8 mouse cellular contexts compared by ENCODE assay signal in genomic region chr13:69737444-69738185, GRCm38 (mm10). TPM values are rescaled to one million over a fixed set of nuclear protein-coding genes. Genes with fewer than 3 reads are reported as not detected.
A peak's percentile ranks its signal among the peaks of the same experiment; 100 is the strongest.
DNase-seq lines count a peak whose midpoint lies in the region; ATAC-seq and TF ChIP-seq lines count a peak whose summit lies in the region.

No protein-coding gene starts in this region.

- peaks cover 61% of the 10 kb centered on the region for H3K27me3 ChIP-seq in intestine, embryonic 14.5 days (replicated peaks; ENCODE audit: control insufficient read depth, insufficient read depth, low read length)
- peaks cover 61% of the 10 kb centered on the region for H3K27me3 ChIP-seq in intestine, postnatal 0 days (replicated peaks; ENCODE audit: control insufficient read depth, insufficient read depth, low read length)
- H3K27me3 ChIP-seq in hindbrain, embryonic 14.5 days (ENCODE audit: control insufficient read depth, insufficient read depth, low read length), result no peaks in the 10 kb centered on the region
- H3K27me3 ChIP-seq in midbrain, embryonic 16.5 days (ENCODE audit: control insufficient read depth, insufficient read depth, low read depth, low read length), result no peaks in the 10 kb centered on the region

- H3K4me1 ChIP-seq in intestine, embryonic 14.5 days (replicated peaks; ENCODE audit: control insufficient read depth, insufficient read depth, low read length), result 0 out of 2 replicates have a peak, but pooled peaks cover 8% of the 10 kb centered on the region
- no peaks in the 10 kb centered on the region for H3K4me1 ChIP-seq in intestine, postnatal 0 days (replicated peaks; ENCODE audit: control insufficient read depth, insufficient read depth, low read length)
- H3K4me1 ChIP-seq in hindbrain, embryonic 14.5 days (replicated peaks; ENCODE audit: control insufficient read depth, insufficient read depth, low read length), result peaks cover 43% of the 10 kb centered on the region
- H3K4me1 ChIP-seq in midbrain, embryonic 16.5 days (ENCODE audit: control insufficient read depth, insufficient read depth, low read length), result peaks cover 33% of the 10 kb centered on the region

- H3K4me2 ChIP-seq in intestine, embryonic 14.5 days (ENCODE audit: low read length), result peak overlapping the region; percentile 99; the same call in 1 of the 2 replicates
- H3K4me2 ChIP-seq in intestine, postnatal 0 days (replicated peaks; ENCODE audit: low read depth), result no peak overlapping the region
- peak overlapping the region; percentile 92 for H3K4me2 ChIP-seq in hindbrain, embryonic 14.5 days (replicated peaks)
- peak overlapping the region; percentile 75 for H3K4me2 ChIP-seq in midbrain, embryonic 16.5 days (ENCODE audit: low read length)

- H3K27ac ChIP-seq in intestine, embryonic 14.5 days (ENCODE audit: low read depth), result no peak overlapping the region
- no peak overlapping the region for H3K27ac ChIP-seq in intestine, postnatal 0 days (ENCODE audit: low read depth, low read length)
- H3K27ac ChIP-seq in hindbrain, embryonic 14.5 days, result peak overlapping the region; percentile 17; the same call in 1 of the 2 replicates
- H3K27ac ChIP-seq in midbrain, embryonic 16.5 days (ENCODE audit: low read length), result no peak overlapping the region

- H3K9ac ChIP-seq in intestine, embryonic 14.5 days (ENCODE audit: low read length), result no peak overlapping the region
- H3K9ac ChIP-seq in intestine, postnatal 0 days (ENCODE audit: low read depth, low read length), result no peak overlapping the region
- H3K9ac ChIP-seq in hindbrain, embryonic 14.5 days, result peak overlapping the region; percentile 97
- H3K9ac ChIP-seq in midbrain, embryonic 16.5 days (ENCODE audit: low read depth, low read length), result peak overlapping the region; percentile 92

- no peak overlapping the region for H3K4me3 ChIP-seq in intestine, embryonic 14.5 days (ENCODE audit: low read depth, low read length)
- H3K4me3 ChIP-seq in intestine, postnatal 0 days (ENCODE audit: low read depth, low read length), result no peak overlapping the region
- peak overlapping the region; percentile 95 for H3K4me3 ChIP-seq in hindbrain, embryonic 14.5 days (replicated peaks; ENCODE audit: low read length)
- peak overlapping the region; percentile 55 for H3K4me3 ChIP-seq in midbrain, embryonic 16.5 days (ENCODE audit: low read depth, low read length)

- ATAC-seq in intestine, embryonic 14.5 days (replicated peaks; ENCODE audit: low FRiP score, low TSS enrichment, low read depth), result no peak
- no peak for ATAC-seq in intestine, postnatal 0 days
- no peak for ATAC-seq in hindbrain, embryonic 14.5 days (ENCODE audit: low FRiP score)
- ATAC-seq in midbrain, embryonic 16.5 days, result no peak

- TF ChIP-seq CTCF in intestine, postnatal 0 days (IDR thresholded peaks at IDR 0.05; ENCODE audit: low read depth), result no peak

- no peaks in the 10 kb centered on the region for H3K9me3 ChIP-seq in intestine, embryonic 14.5 days (ENCODE audit: control insufficient read depth, low read length)
- H3K9me3 ChIP-seq in intestine, postnatal 0 days (ENCODE audit: control insufficient read depth), result no peaks in the 10 kb centered on the region
- H3K9me3 ChIP-seq in hindbrain, embryonic 14.5 days (ENCODE audit: control insufficient read depth, low read length), result no peaks in the 10 kb centered on the region
- H3K9me3 ChIP-seq in midbrain, embryonic 16.5 days (replicated peaks; ENCODE audit: control insufficient read depth, low read length, poor library complexity, severe bottlenecking), result no peaks in the 10 kb centered on the region

- DNase-seq in intestine, embryonic 14.5 days (ENCODE audit: low spot score), result no peak
- peak; percentile 41 to 55 for DNase-seq in cerebellum, postnatal 14 days
- no peak for DNase-seq in hindbrain, embryonic 14.5 days (ENCODE audit: low spot score)
- no peak for DNase-seq in urinary bladder, adult 2 months (ENCODE audit: low spot score)
- DNase-seq in embryo, embryonic 9.5 days (ENCODE audit: extremely low spot score), result no peak
- no peak for DNase-seq in urinary bladder, postnatal 25 days (ENCODE audit: low spot score)

- no peaks in the 10 kb centered on the region for H3K36me3 ChIP-seq in intestine, embryonic 14.5 days (ENCODE audit: control insufficient read depth, insufficient read depth, low read length)
- no peaks in the 10 kb centered on the region for H3K36me3 ChIP-seq in intestine, postnatal 0 days (ENCODE audit: control insufficient read depth, insufficient read depth)
- peaks cover 2% of the 10 kb centered on the region; the same call in 1 of the 2 replicates for H3K36me3 ChIP-seq in hindbrain, embryonic 14.5 days (replicated peaks; ENCODE audit: control insufficient read depth, insufficient read depth)
- H3K36me3 ChIP-seq in midbrain, embryonic 16.5 days (ENCODE audit: control insufficient read depth, insufficient read depth, low read length), result no peaks in the 10 kb centered on the region

- 12% methylated on average over 19 of the region's 19 CpGs for WGBS in intestine, embryonic 14.5 days
- WGBS in intestine, postnatal 0 days, result 9% methylated on average over 19 of the region's 19 CpGs
- WGBS in hindbrain, embryonic 14.5 days, result 9% methylated on average over 15 of the region's 19 CpGs
- 12% methylated on average over 17 of the region's 19 CpGs for WGBS in midbrain, embryonic 16.5 days

RNA-seq across cellular contexts. Expression of gene Ube2ql1, which starts 2.1 kb away (rescaled TPM):
- polyA plus RNA-seq in intestine, embryonic 14.5 days (2014; fragmentation: Nextera tagmentation; extraction: Ambion mirVana), result 0.26 and 0.27 TPM in 2 replicates
- 0.10 and 0.16 TPM in 2 replicates for polyA plus RNA-seq in intestine, postnatal 0 days (2015; fragmentation: Nextera tagmentation; extraction: Ambion mirVana)
- polyA plus RNA-seq in hindbrain, embryonic 14.5 days (2014; fragmentation: Nextera tagmentation; extraction: Ambion mirVana), result 49.4 and 49.8 TPM in 2 replicates
- polyA plus RNA-seq in midbrain, embryonic 16.5 days (2015; fragmentation: Nextera tagmentation; extraction: Ambion mirVana), result 21.3 and 22.8 TPM in 2 replicates
- polyA plus RNA-seq in urinary bladder, adult 2 months (2012; rRNA removed), result 1.2 and 2.2 TPM in 2 replicates

Comparison
In these comparisons a context has a peak if more than half of its experiments do, and no peak if none do; other contexts are left out.
1. DNase-seq: peak in cerebellum, postnatal 14 days (2 of 2); none in intestine, embryonic 14.5 days (single experiment), hindbrain, embryonic 14.5 days (single experiment), urinary bladder, adult 2 months (single experiment), embryo, embryonic 9.5 days (single experiment) and urinary bladder, postnatal 25 days (single experiment).
2. H3K4me3 ChIP-seq: peak in hindbrain, embryonic 14.5 days (single experiment) and midbrain, embryonic 16.5 days (single experiment); none in intestine, embryonic 14.5 days (single experiment) and intestine, postnatal 0 days (single experiment).
3. H3K9ac ChIP-seq: peak in hindbrain, embryonic 14.5 days (single experiment) and midbrain, embryonic 16.5 days (single experiment); none in intestine, embryonic 14.5 days (single experiment) and intestine, postnatal 0 days (single experiment).